Mouse (Mus musculus) kidney, embryonic 15.5 days (tissue): ENCODE results near the gene Gm42674. TPM values are rescaled to one million over a fixed set of nuclear protein-coding genes. Genes with fewer than 3 reads are reported as not detected.

Source experiments
- ATAC-seq: fragments of 200-750 bp; cut with Nextera tagmentation; replicated peaks from 2 replicates; pipeline ENCODE4 v1.8.0; 2017; ENCODE audit warnings: moderate TSS enrichment; ENCODE audit not compliant: low FRiP score
- H3K27ac ChIP-seq: fragments of 300-500 bp; sonication (generic); 2 replicates; pipeline ENCODE4 v1.5.1; 2015; ENCODE audit warnings: mild to moderate bottlenecking, inconsistent platforms
- H3K27me3 ChIP-seq: fragments of 300-500 bp; sonication (generic); 2 replicates; pipeline ENCODE4 v1.6.1; 2015; ENCODE audit warnings: inconsistent platforms
- H3K36me3 ChIP-seq: fragments of 300-500 bp; sonication (generic); 2 replicates; pipeline ENCODE4 v1.6.1; 2015; ENCODE audit warnings: inconsistent platforms
- H3K4me1 ChIP-seq: fragments of 300-500 bp; sonication (generic); 2 replicates; pipeline ENCODE4 v1.6.1; 2015; ENCODE audit warnings: inconsistent platforms
- H3K4me2 ChIP-seq: fragments of 300-500 bp; sonication (generic); 2 replicates; pipeline ENCODE4 v1.6.1; 2015; ENCODE audit warnings: moderate library complexity, mild to moderate bottlenecking, inconsistent platforms
- H3K4me3 ChIP-seq: fragments of 300-500 bp; sonication (generic); replicated peaks from 2 replicates; pipeline ENCODE4 v1.5.1; 2015; ENCODE audit warnings: mild to moderate bottlenecking, inconsistent platforms
- H3K9ac ChIP-seq: fragments of 300-500 bp; sonication (generic); 2 replicates; pipeline ENCODE4 v1.6.1; 2015; ENCODE audit warnings: mild to moderate bottlenecking, inconsistent platforms
- H3K9me3 ChIP-seq: fragments of 300-500 bp; sonication (generic); replicated peaks from 2 replicates; pipeline ENCODE4 v1.6.1; 2016; ENCODE audit warnings: inconsistent platforms
- WGBS: fragments of 180-500 bp; shearing (Covaris S2); methylation state at CpG from one replicate; pipeline ENCODE4 v1.1.7; 2015; ENCODE audit warnings: mixed read lengths; 5-methylcytosine and 5-hydroxymethylcytosine counted together
- polyA plus RNA-seq: library from polyadenylated mRNA; unstranded; fragments of >200 nt; fragmentation: Nextera tagmentation; extraction: Ambion mirVana; gene quantifications from 2 replicates; pipeline ENCODE4 v1.2.1, GENCODE M21; 2015

Gm42674 gene
- polyA plus RNA-seq, 1 experiment from 2014 or later, result not detected

DNA sequence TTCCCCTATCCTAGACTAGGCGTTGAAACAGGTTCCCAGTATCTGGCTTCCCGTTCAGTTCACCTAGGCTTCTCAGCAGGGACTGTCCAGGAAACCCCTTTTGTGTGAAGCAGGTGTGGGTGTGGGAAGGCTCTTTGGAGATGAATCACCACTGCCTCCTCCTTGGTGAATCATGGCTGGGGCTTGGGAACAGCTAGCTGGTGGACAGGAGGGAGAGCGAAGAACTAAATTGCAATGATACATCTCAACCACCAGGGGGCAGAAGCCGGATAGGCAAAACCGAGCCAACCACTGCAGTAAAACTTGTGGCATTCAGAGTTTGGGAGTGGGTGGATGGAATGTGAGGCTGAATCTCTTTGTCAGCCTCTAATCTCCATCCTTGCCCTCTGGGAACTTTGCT, 16.1 kb upstream of the Gm42674 start:
- H3K27me3 ChIP-seq, result no peaks in the 10 kb centered on the region
- H3K27ac ChIP-seq, result no peak overlapping the region
- H3K36me3 ChIP-seq, result no peaks in the 10 kb centered on the region
- peak; percentile 36; the same call in 1 of the 2 replicates for ATAC-seq
- no peak overlapping the region for H3K9ac ChIP-seq
- H3K4me1 ChIP-seq, result peaks cover 15% of the 10 kb centered on the region; the same call in 1 of the 2 replicates
- WGBS, result 33% methylated on average over 5 of the region's 5 CpGs
- no peak overlapping the region for H3K4me2 ChIP-seq
- H3K9me3 ChIP-seq, result no peaks in the 10 kb centered on the region
- no peak overlapping the region for H3K4me3 ChIP-seq

DNA sequence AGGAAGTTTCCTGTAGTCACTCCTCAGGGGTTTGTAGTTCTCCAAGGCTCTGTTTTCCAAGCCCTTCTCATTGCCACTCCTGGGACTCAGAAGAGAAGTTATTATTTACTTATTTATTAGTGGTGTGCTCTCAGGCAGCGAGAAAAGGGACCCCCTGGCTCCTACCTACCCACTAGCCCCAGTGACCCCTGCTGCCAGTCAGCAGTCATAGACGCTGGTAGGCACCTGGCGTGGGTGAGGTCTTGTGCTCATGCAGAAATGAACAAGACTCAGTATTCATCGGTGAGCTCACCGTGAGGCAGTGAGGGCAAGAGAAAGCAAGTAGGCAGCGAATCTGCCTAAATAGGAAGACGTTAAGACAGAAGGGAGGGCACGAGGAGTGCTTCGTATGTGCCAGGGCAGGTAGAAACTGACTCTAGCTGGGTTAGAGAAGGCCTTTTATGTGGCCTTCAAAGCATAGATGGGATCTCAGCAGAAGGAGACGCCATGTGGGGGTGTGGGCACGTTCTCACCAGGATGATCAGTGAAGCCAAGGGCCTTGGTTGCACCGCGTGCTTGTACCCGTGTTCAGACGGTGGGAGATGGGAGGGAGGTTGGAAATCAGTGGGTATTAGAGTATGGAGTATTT, 15.6 kb upstream of the Gm42674 start:
- 86% methylated on average over 15 of the region's 15 CpGs for WGBS

GRCm38 (mm10) chr3:90586906-90587305, 14.8 kb upstream of the Gm42674 start:
- peak overlapping the region; percentile 58 for H3K27ac ChIP-seq
- H3K36me3 ChIP-seq, result no peaks in the 10 kb centered on the region
- H3K9ac ChIP-seq, result no peak overlapping the region
- peaks cover 15% of the 10 kb centered on the region; the same call in 1 of the 2 replicates for H3K4me1 ChIP-seq
- WGBS, result 59% methylated on average over 10 of the region's 10 CpGs
- peak; percentile 28; the same call in 1 of the 2 replicates for ATAC-seq
- H3K4me2 ChIP-seq, result no peak overlapping the region
- no peak overlapping the region for H3K4me3 ChIP-seq
- H3K9me3 ChIP-seq, result no peaks in the 10 kb centered on the region
- no peaks in the 10 kb centered on the region for H3K27me3 ChIP-seq

More for the DNA sequence above, 15.6 kb upstream of the Gm42674 start:
- no peak for ATAC-seq
- H3K4me3 ChIP-seq, result no peak overlapping the region
- H3K36me3 ChIP-seq, result no peaks in the 10 kb centered on the region
- H3K9me3 ChIP-seq, result no peaks in the 10 kb centered on the region
- no peak overlapping the region for H3K4me2 ChIP-seq
- no peak overlapping the region for H3K27ac ChIP-seq
- H3K4me1 ChIP-seq, result peaks cover 15% of the 10 kb centered on the region; the same call in 1 of the 2 replicates
- H3K27me3 ChIP-seq, result no peaks in the 10 kb centered on the region
- no peak overlapping the region for H3K9ac ChIP-seq

DNA sequence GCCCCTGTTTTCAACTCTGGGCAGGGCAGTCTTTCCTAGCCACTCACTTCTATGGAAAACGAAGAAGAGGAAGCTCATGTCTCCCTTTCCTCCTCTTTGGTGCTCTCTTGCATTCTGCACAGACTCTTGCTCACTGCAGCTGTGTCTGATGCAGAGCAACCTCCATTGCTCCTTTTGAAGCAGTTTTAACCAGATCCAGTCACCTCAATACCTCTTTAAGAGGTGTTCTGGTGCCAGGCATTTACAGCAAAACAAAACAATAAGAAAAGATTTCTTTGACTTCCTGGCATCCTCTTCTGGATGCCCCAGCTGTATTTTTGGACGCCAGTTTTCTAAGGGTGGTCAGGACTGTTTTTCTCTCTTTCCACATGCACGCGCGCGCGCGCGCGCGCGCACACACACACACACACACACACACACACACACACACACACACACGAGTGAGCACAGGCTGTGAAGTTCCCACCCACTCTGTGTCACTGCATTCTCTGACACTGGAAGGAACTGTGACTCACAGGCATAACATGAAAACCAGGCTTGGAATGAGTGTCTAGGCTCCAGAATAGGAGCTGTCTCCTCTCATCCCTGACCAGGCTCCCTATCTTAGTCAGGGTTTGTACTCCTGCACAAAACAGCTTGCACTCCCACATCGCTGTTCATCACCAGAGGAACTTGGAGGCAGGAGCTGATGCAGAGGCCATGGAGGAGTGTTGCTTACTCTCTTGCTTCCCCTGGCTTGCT, 14.2 kb upstream of the Gm42674 start:
- no peak overlapping the region for H3K9ac ChIP-seq
- no peak overlapping the region for H3K4me3 ChIP-seq
- ATAC-seq, result no peak
- no peaks in the 10 kb centered on the region for H3K9me3 ChIP-seq
- H3K4me2 ChIP-seq, result no peak overlapping the region
- WGBS, result 85% methylated on average over 14 of the region's 14 CpGs
- H3K27me3 ChIP-seq, result no peaks in the 10 kb centered on the region
- peaks cover 15% of the 10 kb centered on the region; the same call in 1 of the 2 replicates for H3K4me1 ChIP-seq
- peak overlapping the region; percentile 58; the same call in 1 of the 2 replicates for H3K27ac ChIP-seq
- H3K36me3 ChIP-seq, result no peaks in the 10 kb centered on the region

- H3K27ac ChIP-seq, result no peak overlapping the region
- no peak for ATAC-seq
- H3K9me3 ChIP-seq, result 0 out of 2 replicates have a peak, but pooled peaks cover 2% of the 10 kb centered on the region
- H3K27me3 ChIP-seq, result no peaks in the 10 kb centered on the region
- no peak overlapping the region for H3K4me2 ChIP-seq
- H3K36me3 ChIP-seq, result no peaks in the 10 kb centered on the region
- no peak overlapping the region for H3K4me3 ChIP-seq
- H3K4me1 ChIP-seq, result peaks cover 10% of the 10 kb centered on the region; the same call in 1 of the 2 replicates
- H3K9ac ChIP-seq, result no peak overlapping the region
- WGBS, result 80% methylated on average over 6 of the region's 6 CpGs
Observed at GRCm38 (mm10) chr3:90589390-90589789, 12.3 kb upstream of the Gm42674 start.

- no peak within 1 kb of the TSS for H3K4me3 ChIP-seq
- no peak within 1 kb of the TSS for H3K27ac ChIP-seq
- H3K27me3 ChIP-seq, result no peaks in the 10 kb centered on the region
- H3K9me3 ChIP-seq, result 0 out of 2 replicates have a peak, but pooled peaks cover 2% of the 10 kb centered on the region
- no peak within 1 kb of the TSS for H3K4me2 ChIP-seq
- no peaks in the 10 kb centered on the region for H3K36me3 ChIP-seq
- 91% methylated on average over 8 of the region's 8 CpGs for WGBS
- H3K4me1 ChIP-seq, result peaks cover 10% of the 10 kb centered on the region; the same call in 1 of the 2 replicates
- ATAC-seq, result no peak
- H3K9ac ChIP-seq, result no peak within 1 kb of the TSS
Observed at GRCm38 (mm10) chr3:90589947-90590346, 11.8 kb upstream of the Gm42674 start, which contains the start of gene S100a2. TSS of gene S100a2 (plus strand) at chr3:90590247.

DNA sequence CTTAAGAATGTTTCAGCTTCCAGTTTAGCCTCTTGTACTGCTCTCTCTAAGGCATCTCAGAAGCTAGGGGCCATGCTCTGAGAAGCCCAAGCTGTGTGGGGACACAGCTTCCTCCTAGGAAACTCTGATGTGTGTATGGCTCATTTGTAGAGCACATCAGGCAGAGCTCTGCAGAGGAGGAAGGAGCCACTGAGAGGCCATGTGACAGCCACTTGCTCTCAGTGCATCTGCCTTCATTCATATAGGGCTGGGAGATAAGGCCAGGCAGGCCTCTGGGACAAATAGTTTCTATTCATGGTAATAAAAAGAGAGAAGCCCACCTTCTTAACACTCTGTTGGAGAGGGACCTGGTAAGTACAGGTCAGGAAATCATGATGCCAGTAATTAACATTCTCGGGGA, 7.2 kb upstream of the Gm42674 start:
- no peak for ATAC-seq

GRCm38 (mm10) chr3:90595556-90595955, 6.1 kb upstream of the Gm42674 start:
- Histone ChIP-seq H3K4me2 (no peak overlapping the region), H3K4me1 (peaks cover 8% of the 10 kb centered on the region; the same call in 1 of the 2 replicates), H3K4me3 (no peak overlapping the region), H3K36me3 (no peaks in the 10 kb centered on the region), H3K27me3 (no peaks in the 10 kb centered on the region), H3K27ac (no peak overlapping the region), H3K9ac (no peak overlapping the region), H3K9me3 (0 out of 2 replicates have a peak, but pooled peaks cover 2% of the 10 kb centered on the region)
- ATAC-seq, result no peak
- WGBS, result 72% methylated on average over 5 of the region's 5 CpGs

More for the DNA sequence above, 7.2 kb upstream of the Gm42674 start:
- Histone ChIP-seq H3K9me3 (0 out of 2 replicates have a peak, but pooled peaks cover 2% of the 10 kb centered on the region), H3K27me3 (no peaks in the 10 kb centered on the region), H3K36me3 (no peaks in the 10 kb centered on the region), H3K27ac (no peak overlapping the region), H3K4me2 (no peak overlapping the region), H3K4me1 (peaks cover 6% of the 10 kb centered on the region; the same call in 1 of the 2 replicates), H3K4me3 (no peak overlapping the region), H3K9ac (no peak overlapping the region)
- WGBS, result 49% methylated on average over 1 of the region's 1 CpGs

GRCm38 (mm10) chr3:90596810-90597209, 4.9 kb upstream of the Gm42674 start:
- 81% methylated on average over 6 of the region's 6 CpGs for WGBS
- ATAC-seq, result no peak
- H3K27me3 ChIP-seq, result no peaks in the 10 kb centered on the region
- H3K9me3 ChIP-seq, result 0 out of 2 replicates have a peak, but pooled peaks cover 2% of the 10 kb centered on the region
- no peaks in the 10 kb centered on the region for H3K36me3 ChIP-seq
- H3K9ac ChIP-seq, result no peak overlapping the region
- H3K4me3 ChIP-seq, result no peak overlapping the region
- H3K4me2 ChIP-seq, result no peak overlapping the region
- H3K4me1 ChIP-seq, result peaks cover 8% of the 10 kb centered on the region; the same call in 1 of the 2 replicates
- no peak overlapping the region for H3K27ac ChIP-seq

DNA sequence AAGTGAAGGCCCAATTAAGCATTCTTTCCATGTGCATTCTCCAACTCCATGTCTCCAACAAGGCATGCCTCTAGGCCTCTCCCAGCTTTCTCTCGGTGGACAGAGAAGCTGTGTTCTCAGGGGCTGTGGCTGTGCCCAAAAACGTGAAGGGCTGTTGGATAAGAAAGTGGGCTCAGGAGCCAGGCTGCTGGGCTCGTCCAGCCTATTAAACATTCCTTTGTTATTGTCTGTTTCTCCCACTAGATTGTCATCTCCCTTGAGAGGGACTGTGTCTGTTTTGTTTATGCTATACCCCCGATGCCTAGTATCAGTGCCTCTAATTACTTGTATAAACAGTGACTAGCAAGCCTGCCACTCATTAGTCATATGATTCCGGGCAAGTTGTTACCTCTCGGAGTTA, 4.0 kb upstream of the Gm42674 start:
- Histone ChIP-seq H3K9me3 (0 out of 2 replicates have a peak, but pooled peaks cover 2% of the 10 kb centered on the region), H3K27ac (no peak overlapping the region), H3K4me3 (no peak overlapping the region), H3K36me3 (no peaks in the 10 kb centered on the region), H3K9ac (no peak overlapping the region), H3K4me1 (peaks cover 8% of the 10 kb centered on the region; the same call in 1 of the 2 replicates), H3K4me2 (no peak overlapping the region), H3K27me3 (no peaks in the 10 kb centered on the region)
- WGBS, result 38% methylated on average over 6 of the region's 6 CpGs
- ATAC-seq, result no peak

- no peaks in the 10 kb centered on the region for H3K27me3 ChIP-seq
- no peak overlapping the region for H3K4me3 ChIP-seq
- no peak for ATAC-seq
- no peaks in the 10 kb centered on the region for H3K36me3 ChIP-seq
- peaks cover 9% of the 10 kb centered on the region for H3K4me1 ChIP-seq
- no peak overlapping the region for H3K27ac ChIP-seq
- H3K9me3 ChIP-seq, result 0 out of 2 replicates have a peak, but pooled peaks cover 2% of the 10 kb centered on the region
- no peak overlapping the region for H3K9ac ChIP-seq
- no peak overlapping the region for H3K4me2 ChIP-seq
- WGBS, result 70% methylated on average over 4 of the region's 4 CpGs
Observed at GRCm38 (mm10) chr3:90598212-90598611, 3.5 kb upstream of the Gm42674 start.

DNA sequence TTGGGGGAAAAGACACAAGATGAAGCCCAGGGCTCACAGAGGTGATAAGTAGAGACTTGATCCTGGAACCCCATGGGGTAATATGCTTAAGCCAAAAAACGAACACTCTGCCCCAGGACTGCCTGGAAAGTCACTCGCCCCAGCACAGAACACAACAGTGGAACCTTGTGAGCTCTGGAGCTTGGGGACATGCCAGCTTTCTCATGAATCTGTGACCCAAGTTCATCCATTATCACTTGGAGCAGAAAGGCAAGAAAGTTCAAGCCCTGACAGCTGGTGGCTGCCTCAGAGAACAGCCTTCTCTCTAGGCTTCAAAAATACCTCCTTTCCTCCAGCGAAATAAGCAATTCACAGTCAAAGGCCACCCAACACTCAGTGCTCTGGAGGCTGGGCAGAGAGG, 2.3 kb upstream of the Gm42674 start:
- H3K36me3 ChIP-seq, result no peaks in the 10 kb centered on the region
- H3K9ac ChIP-seq, result no peak overlapping the region
- no peak for ATAC-seq
- 77% methylated on average over 3 of the region's 3 CpGs for WGBS
- H3K27me3 ChIP-seq, result no peaks in the 10 kb centered on the region
- H3K27ac ChIP-seq, result no peak overlapping the region
- no peak overlapping the region for H3K4me2 ChIP-seq
- H3K4me3 ChIP-seq, result no peak overlapping the region
- H3K4me1 ChIP-seq, result peaks cover 19% of the 10 kb centered on the region
- H3K9me3 ChIP-seq, result no peaks in the 10 kb centered on the region
